Mouse (Mus musculus): ENCODE data around the gene Ccnd3. TPM values are rescaled to one million over a fixed set of nuclear protein-coding genes. Genes with fewer than 3 reads are reported as not detected.
"Not testable (repeated sequence)": the region's sequence is repeated elsewhere in the genome, so short reads cannot be mapped to it uniquely, and the experiment has no call there.

Ccnd3 gene
- polyA plus RNA-seq, 1 experiment, result 63.7 TPM

DNA sequence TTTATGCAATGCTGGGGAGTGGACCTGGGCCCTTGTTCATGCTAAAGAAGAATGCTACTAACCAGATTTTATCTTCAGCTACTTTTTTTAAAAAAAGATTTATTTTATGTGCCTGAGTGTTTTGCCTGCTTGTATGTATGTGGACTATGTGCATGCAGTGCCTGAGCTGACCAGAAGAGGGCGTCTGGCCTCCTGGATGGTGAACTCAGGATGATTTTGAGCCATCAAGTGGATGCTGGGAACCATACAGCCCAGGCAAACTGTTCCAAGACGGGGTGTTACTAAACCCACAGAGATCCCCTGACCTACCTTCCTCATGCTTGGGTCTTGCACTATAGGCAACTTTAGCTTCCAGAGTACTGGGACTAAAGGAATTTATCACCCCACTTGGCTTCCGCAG lies 29.1 kb upstream of the Ccnd3 start:
- 60% methylated on average over 3 of the region's 3 CpGs for WGBS
- DNase-seq (ENCODE audit: low read depth, low spot score), result no peak

DNA sequence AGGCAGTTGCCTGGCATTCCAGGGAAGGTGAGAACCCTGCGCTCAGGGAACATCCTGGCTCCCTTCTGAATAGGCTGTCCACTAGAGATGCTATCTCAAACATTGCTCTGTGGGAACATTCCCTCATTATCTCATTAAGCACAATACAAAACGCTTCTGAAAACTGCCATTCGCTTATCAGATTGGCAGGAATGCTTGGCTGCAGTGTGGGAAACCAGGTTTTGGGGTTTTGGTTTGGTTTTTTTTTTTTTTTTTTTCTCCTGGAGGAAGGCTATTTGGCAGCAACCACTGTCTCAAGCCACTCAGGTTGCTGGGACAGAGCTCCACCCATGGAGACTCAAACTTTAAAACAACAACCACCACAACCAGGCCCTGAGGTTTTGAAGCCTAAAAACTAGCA lies 25.0 kb upstream of the Ccnd3 start:
- WGBS, result 59% methylated on average over 3 of the region's 3 CpGs
- DNase-seq (ENCODE audit: low read depth, low spot score), result no peak

DNA sequence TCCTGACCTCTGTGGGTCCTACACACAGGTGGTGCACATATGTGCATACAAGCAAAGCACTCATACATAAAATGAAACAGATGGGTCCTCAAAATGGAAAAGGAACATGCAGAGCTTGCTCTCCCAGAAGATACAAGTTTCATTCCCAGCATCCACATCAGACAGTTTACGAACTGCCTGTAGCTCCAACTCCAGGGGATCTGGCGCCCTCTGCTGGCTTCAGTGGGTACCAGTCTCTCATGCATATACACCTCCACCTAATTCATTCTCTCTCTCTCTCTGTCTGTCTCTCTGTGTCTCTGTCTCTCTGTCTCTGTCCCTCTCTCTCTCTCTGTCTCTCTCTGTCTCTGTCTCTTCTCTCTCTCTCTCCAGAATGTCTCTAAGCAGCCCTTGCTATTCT lies 22.4 kb upstream of the Ccnd3 start:
- 30% methylated on average over 2 of the region's 2 CpGs for WGBS

DNA sequence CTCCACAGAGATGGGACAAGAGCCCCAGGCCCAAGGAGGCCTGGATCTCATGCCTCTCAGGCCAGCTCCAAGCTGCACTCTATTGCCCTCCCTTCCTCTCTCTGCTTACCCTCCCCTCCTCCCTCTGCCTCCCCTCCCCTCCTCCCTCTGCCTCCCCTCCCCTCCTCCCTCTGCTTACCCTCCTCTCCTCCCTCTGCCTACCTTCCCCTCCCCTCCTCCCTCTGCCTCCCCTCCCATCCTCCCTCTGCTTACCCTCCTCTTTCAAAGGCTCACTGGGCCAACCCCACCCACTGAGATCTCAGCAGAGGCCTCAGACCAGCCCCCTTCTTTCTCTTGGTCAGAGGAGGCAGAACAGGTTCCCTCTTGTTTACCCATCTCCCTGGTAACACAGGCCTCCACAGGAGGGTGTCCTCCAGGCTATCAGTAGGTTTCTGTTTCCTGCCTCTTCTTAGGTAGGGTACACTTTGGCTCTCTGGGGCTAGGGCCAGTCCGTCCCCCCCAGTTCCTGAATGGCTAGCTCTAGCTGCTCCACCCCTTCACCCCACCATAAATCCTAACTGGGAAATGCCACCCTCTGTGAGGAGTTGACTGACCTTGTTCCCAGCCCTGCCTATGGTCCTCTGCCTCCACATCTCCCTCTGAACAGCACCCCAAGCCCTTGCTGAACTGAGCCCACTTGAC lies 20.5 kb upstream of the Ccnd3 start:
- WGBS, result 9% methylated on average over 1 of the region's 1 CpGs
- no peak for DNase-seq (ENCODE audit: low read depth, low spot score)

More for the DNA sequence above, 22.4 kb upstream of the Ccnd3 start:
- no peak for DNase-seq (ENCODE audit: low read depth, low spot score)

DNA sequence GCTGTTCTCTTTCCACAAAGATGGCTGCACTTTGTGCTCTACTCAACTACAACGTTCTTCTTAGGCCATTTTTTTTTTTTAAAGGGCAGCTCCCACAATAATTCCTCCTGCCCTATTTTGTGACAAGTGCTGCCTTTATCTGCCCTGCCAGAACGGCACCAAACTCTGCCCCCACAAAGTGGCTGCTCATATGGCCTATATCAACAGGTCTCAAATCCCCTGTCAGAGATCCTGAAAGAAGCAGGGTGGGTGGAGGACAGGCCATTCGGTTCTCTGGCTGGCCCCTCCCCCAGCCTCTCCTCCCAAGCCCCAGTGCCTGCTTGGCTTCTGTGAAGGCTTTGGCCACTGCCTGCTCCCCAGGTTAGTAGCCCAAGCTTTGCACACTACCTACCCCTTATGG lies 19.9 kb upstream of the Ccnd3 start:
- 2% methylated on average over 3 of the region's 3 CpGs for WGBS
- DNase-seq (ENCODE audit: low read depth, low spot score), result no peak

DNA sequence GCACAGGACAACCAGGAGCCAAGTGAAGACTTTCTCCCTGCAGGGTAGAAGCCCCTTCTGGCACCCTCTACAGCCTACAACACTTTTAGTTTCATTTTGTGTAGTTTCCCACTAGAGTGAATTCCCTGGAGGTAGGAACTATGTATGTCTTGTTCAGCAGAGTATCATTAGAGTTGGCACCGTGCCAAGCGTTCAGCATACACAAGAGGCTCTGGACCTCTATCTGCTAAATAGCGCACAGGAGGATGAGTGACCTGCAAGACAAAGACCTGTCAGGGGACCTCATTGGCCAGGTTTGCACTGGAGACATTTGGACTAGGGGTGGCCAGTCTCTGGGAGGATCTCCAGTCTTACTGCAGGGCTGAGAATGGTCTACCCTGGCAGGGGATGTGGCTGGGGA lies 19.1 kb upstream of the Ccnd3 start:
- 25% methylated on average over 3 of the region's 3 CpGs for WGBS
- no peak for DNase-seq (ENCODE audit: low read depth, low spot score)

DNA sequence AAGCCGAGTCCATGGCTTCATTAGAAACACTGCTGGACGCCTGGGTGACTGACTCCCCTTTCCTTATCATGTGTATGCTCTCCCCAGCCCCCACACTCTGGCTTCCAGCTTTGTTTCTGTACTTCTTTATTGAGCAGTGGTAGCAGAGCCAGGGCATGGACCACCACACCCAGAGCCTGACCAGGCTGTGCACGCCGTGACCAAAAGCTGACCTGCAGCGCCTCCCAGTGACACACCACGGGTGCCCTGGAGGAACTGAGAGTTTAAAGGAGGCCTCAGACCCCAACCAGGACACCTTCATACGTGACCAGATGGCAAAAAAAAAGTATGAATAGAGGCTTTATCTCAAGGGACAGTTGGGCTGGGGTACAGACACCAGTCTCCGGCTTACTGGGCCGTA lies 14.1 kb upstream of the Ccnd3 start:
- WGBS, result 87% methylated on average over 9 of the region's 9 CpGs
- DNase-seq (ENCODE audit: low read depth, low spot score), result no peak

DNA sequence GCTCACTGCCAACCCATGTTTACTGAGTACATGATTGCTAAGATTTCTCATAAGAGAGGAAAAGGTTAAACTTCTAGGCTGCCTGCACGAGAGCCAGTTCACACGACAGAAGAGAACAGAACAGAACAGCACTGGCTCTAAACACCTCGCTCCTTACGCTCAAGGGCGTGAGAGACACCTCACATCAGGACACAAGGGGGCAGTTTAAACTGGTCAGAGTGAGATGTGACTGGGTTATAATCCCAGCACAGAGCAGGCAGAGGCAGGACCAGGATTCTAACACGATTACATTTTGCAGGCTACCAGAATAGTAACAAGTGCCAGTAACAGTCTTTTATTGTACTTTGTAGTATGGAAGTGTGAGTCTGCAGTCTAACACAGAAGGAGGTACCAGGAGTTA lies 12.1 kb upstream of the Ccnd3 start:
- DNase-seq (ENCODE audit: low read depth, low spot score), result no peak
- 65% methylated on average over 6 of the region's 6 CpGs for WGBS

DNA sequence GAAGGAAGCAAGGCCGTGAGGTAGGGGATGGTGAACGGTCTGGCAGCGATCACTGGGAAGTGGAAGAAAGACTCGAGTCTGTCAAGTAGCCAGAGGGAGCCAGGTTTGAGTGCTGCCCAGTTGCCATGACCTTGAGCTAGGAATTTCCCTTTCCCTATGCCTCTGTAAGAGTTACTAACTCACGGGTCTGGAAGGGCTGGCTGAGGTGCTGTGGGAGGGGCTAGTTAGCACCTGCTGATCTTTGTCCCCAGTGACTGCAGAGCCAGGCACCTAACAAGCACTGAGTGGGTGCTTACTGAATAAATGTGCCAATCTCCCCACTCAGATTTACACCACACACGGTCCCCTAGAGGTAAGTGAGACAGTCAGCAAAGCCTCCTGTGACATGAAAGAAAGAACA lies 11.2 kb upstream of the Ccnd3 start:
- DNase-seq (ENCODE audit: low read depth, low spot score), result no peak
- WGBS, result 28% methylated on average over 6 of the region's 6 CpGs

DNA sequence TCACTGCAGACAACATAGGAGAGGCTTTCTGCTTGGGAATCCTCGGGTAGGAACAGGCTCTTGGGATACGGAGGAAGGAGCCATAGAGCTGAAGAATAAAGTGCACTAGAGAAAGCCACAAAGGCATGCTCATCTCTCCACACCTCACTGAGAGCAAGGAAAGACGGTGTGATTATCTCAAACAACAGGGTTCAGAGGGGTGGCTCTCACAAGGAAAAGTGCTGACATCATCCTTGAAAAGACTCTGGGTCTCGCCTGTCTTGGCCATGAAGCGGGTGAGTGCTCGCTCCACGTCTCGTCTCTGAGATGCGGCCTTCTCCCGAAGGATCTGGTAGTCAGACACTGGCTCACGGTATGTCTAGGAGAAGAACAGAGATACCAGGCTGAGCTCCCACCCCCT lies 10.7 kb upstream of the Ccnd3 start:
- WGBS, result 67% methylated on average over 11 of the region's 11 CpGs

DNA sequence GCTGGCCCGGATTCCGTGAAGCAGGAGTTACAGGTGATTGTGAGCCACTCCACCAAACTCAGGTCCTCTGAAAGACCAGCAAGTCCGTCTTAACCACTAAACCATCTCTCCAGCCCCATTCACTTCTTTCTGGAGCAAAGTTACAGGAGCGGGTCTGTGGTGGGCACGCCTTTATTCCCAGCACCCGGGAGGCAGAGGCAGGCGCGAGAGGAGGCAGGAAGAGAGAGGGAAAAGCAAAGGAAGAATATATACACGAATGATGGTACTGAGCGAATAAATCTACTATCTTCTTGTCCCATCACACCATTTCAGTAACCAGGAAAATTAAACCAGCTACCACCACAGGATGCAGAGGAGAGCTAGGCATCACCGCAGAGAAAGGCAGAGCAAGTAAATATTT lies 3.3 kb upstream of the Ccnd3 start:
- WGBS, result 2% methylated on average over 11 of the region's 11 CpGs
- DNase-seq (ENCODE audit: low read depth, low spot score), result no peak

More for the DNA sequence above, 10.7 kb upstream of the Ccnd3 start:
- DNase-seq (ENCODE audit: low read depth, low spot score), result no peak

DNA sequence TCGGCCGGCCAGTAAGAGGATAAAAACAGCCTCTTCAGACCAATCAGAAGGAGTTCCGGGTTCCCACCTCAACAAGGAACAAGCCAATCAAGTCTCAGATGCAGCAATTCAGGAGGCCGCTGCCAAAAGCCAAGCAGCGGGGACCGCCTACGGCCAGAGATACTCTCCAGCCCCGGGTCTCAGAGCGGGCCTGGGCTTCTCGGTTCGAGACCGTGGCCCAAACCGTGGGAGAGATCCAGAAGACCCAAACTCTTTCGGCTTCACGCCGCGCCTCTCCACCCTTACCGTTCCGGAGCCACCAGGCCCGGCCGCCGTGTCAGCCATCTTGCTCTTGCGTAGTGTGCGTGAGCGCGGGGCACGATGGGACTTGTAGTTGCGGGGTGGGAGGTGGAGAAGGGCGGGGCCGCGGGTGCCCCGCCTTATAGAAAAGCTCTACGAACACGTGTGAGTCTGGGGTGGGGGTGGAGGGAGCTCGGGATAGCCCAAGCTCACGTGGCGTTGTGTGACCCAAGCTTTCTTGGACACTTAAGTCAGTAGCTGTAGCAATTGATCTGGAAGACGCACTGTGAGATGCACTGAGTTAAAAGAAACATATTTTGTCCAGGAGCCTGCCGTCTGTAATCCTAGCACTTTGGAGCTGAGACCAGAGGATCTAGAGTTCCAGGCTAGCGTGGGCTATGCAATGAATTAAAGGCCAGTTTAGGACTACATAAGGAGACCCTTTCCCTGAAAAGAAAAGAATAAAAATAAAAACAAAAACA lies 2.7 kb upstream of the Ccnd3 start, which contains the start of gene Taf8:
Taf8 (minus strand) TSS at position 347 of the 761 bp plus-strand sequence.
- WGBS, result under 1% methylated on average over 40 of the region's 40 CpGs
- DNase-seq (ENCODE audit: low read depth, low spot score), result peak; percentile 87

DNA sequence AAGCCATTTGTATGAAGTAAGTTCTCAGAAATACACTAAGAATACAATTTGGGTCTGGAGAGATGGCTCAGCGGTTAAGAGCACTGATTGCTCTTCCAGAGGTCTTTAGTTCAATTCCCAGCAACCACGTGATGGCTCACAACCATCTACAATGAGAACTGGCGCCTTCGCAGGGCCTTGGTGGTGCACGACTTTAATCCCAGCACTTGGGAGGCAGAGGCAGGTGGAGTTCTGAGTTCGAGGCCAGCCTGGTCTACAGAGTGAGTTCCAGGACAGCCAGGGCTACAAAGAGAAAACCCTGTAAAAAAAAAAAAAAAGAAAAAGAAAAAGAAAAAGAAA lies 2.2 kb upstream of the Ccnd3 start:
- 76% methylated on average over 6 of the region's 6 CpGs for whole genome bisulfite sequencing
- not testable (repeated sequence) for DNase-seq (ENCODE audit: low read depth, low spot score)

DNA sequence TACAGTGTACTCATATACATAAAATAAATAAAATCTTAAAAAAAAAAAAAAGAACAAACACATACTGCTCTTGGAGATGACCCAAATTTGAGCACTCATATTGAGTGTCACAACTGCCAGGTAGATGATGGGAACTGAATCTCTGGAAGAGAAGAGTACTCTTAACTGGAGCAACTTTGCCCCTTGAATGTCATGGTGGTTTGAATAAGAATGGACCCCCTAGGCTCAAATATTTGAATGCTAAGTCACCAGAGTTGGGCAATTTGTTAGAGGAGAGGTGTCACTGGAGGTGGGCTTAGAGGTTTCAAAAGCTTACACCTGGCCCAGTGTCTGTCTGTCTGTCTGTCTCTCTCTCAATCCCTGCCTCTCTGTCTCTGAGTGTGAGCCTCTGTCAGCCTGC lies 1.2 kb upstream of the Ccnd3 start:
- DNase-seq (ENCODE audit: low read depth, low spot score), result no peak

DNA sequence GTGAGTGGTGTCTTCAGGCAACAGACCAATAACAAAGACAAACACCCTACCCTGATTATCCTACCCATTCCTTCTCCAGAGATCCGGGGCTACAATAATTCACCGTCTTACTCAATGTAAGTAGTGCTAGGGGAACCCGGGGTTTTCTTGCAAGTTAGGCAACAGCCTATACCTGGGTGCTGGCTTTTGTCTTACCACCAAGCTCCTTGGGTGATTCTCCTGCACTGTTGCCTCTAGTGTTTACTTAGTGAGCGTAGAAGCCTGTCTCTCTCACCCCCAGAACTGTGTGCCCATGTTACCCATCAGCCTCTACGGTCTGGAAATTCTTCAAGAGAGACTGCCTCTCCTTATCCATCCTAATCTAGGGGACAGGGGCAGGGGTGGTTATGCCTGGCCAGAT lies 623 bp upstream of the Ccnd3 start:
- no peak for DNase-seq (ENCODE audit: low read depth, low spot score)
- 41% methylated on average over 5 of the region's 5 CpGs for WGBS

DNA sequence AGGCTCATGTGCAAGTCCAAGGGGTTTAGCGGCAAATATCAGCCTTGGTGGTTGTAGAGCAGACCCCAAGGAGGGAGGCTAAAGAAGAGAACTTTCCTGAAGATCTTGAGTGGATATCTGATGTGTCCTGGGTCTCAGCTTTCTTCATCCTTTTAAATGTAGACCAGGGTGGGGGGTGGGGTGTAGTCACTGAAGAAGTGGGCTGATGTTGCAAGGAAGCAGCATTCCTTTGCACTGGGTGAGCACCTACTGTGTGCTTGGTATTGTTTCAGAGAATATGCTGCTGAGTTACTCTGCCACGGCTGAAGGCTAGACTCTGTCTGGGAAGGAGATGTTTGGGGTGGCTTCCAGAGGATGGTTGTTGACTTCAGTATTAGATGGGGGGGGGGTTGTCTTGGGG lies 715 bp downstream of the Ccnd3 start:
- 33% methylated on average over 2 of the region's 2 CpGs for WGBS
- no peak for DNase-seq (ENCODE audit: low read depth, low spot score)

DNA sequence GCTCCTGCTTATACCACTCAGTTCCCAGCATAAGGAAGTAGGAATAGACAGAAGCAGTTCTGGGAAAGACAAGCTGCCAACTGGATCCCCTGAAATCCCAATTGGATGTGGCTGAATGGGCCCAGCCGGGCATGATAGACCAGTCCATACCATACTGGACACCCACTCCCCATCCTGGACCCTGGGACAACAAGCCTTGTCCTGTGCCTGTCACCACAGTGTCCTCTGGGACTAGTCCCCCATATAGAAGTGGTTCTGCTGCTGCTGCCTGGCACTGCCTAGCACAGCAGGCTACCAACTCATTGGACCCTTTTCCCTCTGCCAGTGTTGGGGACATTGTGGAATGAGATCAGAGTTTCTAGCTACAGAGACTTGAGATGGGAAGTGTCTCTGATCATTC lies 1.2 kb downstream of the Ccnd3 start:
- WGBS, result 69% methylated on average over 1 of the region's 1 CpGs
- DNase-seq (ENCODE audit: low read depth, low spot score), result no peak

DNA sequence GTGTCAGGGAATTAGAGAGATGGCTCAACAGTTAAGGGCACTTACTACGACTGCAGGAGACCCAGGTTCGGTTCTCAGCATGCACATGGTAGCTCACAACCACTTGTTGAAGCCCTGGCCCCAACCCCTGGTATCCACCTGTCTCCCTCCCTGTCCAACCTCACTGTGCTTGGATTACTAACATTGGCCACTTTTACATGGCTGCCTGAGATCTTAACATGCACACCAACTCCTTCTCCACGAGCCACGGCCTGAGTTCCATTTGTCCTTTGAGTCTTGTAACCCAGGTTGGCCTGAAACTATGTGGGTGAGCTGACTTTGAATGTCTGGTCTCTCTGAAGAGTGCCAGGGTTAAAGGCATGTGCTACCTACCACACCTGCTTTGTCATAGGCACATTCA lies 1.8 kb downstream of the Ccnd3 start:
- WGBS, result 84% methylated on average over 4 of the region's 4 CpGs
- no peak for DNase-seq (ENCODE audit: low read depth, low spot score)

DNA sequence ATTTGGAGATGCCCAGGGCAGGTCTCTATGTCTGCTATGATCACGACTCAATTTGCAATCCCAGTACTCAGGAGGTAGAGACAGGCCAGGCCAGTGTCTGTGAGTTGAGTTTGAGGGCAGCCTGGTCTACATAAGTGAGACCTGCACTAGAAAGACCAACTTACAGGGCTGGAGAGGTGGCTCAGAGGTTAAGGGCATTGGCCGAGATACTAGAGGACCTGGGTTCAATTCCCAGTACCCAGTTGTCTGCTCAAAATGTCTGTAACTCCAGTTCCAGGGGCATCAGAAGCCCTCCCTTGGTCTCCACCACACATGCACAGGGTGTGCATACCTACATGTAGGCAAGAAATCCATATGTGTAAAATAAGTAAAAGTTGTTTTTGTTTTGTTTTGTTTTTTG lies 2.7 kb downstream of the Ccnd3 start:
- 48% methylated on average over 2 of the region's 2 CpGs for WGBS
- no peak for DNase-seq (ENCODE audit: low read depth, low spot score)

DNA sequence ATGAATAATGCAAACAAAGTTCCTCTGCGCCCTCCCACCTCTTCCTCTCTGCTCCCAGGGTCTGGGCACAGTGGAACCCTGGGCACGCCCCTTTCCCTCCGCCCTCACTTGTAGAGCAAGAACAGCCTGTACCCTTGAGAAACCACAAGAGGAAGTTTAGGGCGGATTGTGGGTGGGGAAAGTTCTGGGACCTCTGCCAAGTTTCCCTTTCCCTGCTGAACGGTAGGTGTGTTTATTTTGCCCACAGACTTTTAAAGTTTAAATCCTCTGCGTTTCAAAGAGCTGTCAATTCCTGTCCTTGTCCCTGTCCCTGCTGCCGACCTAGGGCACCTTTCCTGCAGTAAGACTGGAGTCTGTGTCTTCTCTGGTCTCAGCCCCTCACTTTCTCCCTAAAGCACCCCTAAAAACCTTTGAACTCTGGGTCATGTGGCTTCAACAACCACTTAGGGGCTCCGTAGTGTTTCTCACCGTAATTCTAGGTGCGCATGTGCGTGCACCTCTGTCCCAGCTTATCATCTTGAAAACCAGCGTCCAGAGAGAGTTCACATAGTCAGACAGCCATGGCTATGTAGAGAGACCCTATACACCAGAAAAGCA lies 3.3 kb downstream of the Ccnd3 start:
- DNase-seq (ENCODE audit: low read depth, low spot score), result peak; percentile 96

DNA sequence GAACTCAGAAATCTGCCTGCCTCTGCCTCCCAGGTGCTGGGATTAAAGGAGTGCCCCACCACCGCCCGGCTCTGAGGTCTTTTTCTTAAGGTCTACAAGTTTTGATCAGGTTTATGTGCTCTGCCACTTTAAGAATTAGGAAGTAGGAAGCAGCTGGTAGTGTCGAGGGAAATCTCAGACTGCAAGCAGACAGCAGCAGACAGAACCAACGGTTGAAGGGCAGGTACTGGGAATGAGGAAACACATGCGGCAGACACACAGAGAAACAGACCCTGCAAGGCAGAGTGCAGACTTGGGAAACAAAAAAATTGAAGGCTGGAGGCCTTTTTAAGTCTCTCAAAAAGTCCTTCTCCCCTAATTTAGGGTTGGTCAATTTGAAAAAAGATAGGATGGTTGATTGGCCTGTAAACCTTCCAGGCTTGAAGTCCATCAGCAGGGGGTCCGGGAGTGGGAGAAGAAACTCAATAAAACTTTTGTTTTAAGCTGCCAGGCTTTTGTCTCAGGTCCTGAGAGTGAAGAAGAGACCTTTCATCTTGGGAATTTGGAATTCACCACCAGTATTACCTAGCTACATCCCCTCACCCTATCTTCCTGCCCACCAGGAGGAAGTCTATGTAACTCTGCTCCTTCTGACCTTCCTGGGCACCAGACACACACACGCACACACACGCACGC lies 4.3 kb downstream of the Ccnd3 start:
- no peak for DNase-seq (ENCODE audit: low read depth, low spot score)
- 43% methylated on average over 9 of the region's 9 CpGs for WGBS

More for the DNA sequence above, 3.3 kb downstream of the Ccnd3 start:
- 3% methylated on average over 12 of the region's 12 CpGs for WGBS
